ENCODE assay signal across 8 mouse cellular contexts in genomic region chr7:128860141-128860540, GRCm38 (mm10).
A peak's percentile ranks its signal among the peaks of the same experiment; 100 is the strongest.
DNase-seq lines count a peak whose midpoint lies in the region; ATAC-seq and TF ChIP-seq lines count a peak whose summit lies in the region.

No protein-coding gene starts in this region.

- TF ChIP-seq CTCF in liver, adult 2 months (IDR thresholded peaks at IDR 0.05; ENCODE audit: low read depth, low read length), result peak; percentile 79
- peak; percentile 57 for TF ChIP-seq CTCF in olfactory bulb, adult 2 months (IDR thresholded peaks at IDR 0.05; ENCODE audit: insufficient read depth, low read depth, low read length)

- 0 out of 2 replicates have a peak, but pooled peaks have one; percentile 23 for ATAC-seq in kidney, embryonic 16.5 days (ENCODE audit: low FRiP score, low TSS enrichment)

- H3K9me3 ChIP-seq in kidney, embryonic 16.5 days (ENCODE audit: low read length), result no peaks in the 10 kb centered on the region

- no peak overlapping the region for H3K9ac ChIP-seq in kidney, embryonic 16.5 days (replicated peaks; ENCODE audit: low read length)
- H3K9ac ChIP-seq in liver, adult 2 months (ENCODE audit: low read depth, low read length), result no peak overlapping the region

- TF ChIP-seq POLR2A in liver, adult 2 months (IDR thresholded peaks at IDR 0.05; ENCODE audit: extremely low read depth, insufficient read depth, low read length), result no peak
- TF ChIP-seq POLR2A in olfactory bulb, adult 2 months (IDR thresholded peaks at IDR 0.05; ENCODE audit: insufficient read depth, low read depth, low read length), result no peak

- no peak overlapping the region for H3K27ac ChIP-seq in kidney, embryonic 16.5 days (ENCODE audit: low read length)
- H3K27ac ChIP-seq in liver, adult 2 months (replicated peaks; ENCODE audit: insufficient read depth, low read depth, low read length), result no peak overlapping the region
- no peak overlapping the region for H3K27ac ChIP-seq in olfactory bulb, adult 2 months (ENCODE audit: insufficient read depth, low read depth, low read length)

- H3K4me2 ChIP-seq in kidney, embryonic 16.5 days (replicated peaks; ENCODE audit: low read depth, low read length), result no peak overlapping the region

- peak; percentile 17 for DNase-seq in ovary, postnatal 10 days (ENCODE audit: low spot score)
- DNase-seq in ovary, adult 18-20 months (ENCODE audit: low spot score), result no peak
- peak; percentile 34 for DNase-seq in cerebellum, adult 8-10 months
- peak; percentile 13 to 66 for DNase-seq in frontal cortex, postnatal 10 days (ENCODE audit: low spot score in 2 of 2)
- DNase-seq in liver, adult 2 months (ENCODE audit: extremely low read depth, low read depth, low spot score), result peak; percentile 25
- peak; percentile 22 to 40 for DNase-seq in thymus, postnatal 36 days

- 2% methylated on average over 3 of the region's 3 CpGs for WGBS in kidney, embryonic 16.5 days
- 5% methylated on average over 3 of the region's 3 CpGs for WGBS in liver, adult 2 months
- WGBS in olfactory bulb, adult 2 months, result 1% methylated on average over 3 of the region's 3 CpGs

- H3K4me3 ChIP-seq in kidney, embryonic 16.5 days (ENCODE audit: low read length), result no peak overlapping the region
- no peak overlapping the region for H3K4me3 ChIP-seq in liver, adult 2 months (ENCODE audit: insufficient read depth, low read depth, low read length)
- no peak overlapping the region for H3K4me3 ChIP-seq in olfactory bulb, adult 2 months (ENCODE audit: insufficient read depth, low read depth, low read length)

- H3K36me3 ChIP-seq in kidney, embryonic 16.5 days (ENCODE audit: insufficient read depth, low read length), result no peaks in the 10 kb centered on the region
- H3K36me3 ChIP-seq in liver, adult 2 months (ENCODE audit: control insufficient read depth, insufficient read depth, low read length), result no peaks in the 10 kb centered on the region

- H3K4me1 ChIP-seq in kidney, embryonic 16.5 days (ENCODE audit: insufficient read depth, low read length), result no peaks in the 10 kb centered on the region
- no peaks in the 10 kb centered on the region for H3K4me1 ChIP-seq in liver, adult 2 months (ENCODE audit: control insufficient read depth, insufficient read depth, low read length)
- no peaks in the 10 kb centered on the region for H3K4me1 ChIP-seq in olfactory bulb, adult 2 months (ENCODE audit: control insufficient read depth, insufficient read depth, low read length)

- H3K79me2 ChIP-seq in liver, adult 2 months (ENCODE audit: control insufficient read depth, insufficient read depth, low read length), result no peaks in the 10 kb centered on the region

- no peaks in the 10 kb centered on the region for H3K27me3 ChIP-seq in kidney, embryonic 16.5 days (ENCODE audit: insufficient read depth, low read length)
- no peaks in the 10 kb centered on the region for H3K27me3 ChIP-seq in liver, adult 2 months (ENCODE audit: control insufficient read depth, insufficient read depth, low read length)
